Mouse (Mus musculus): ENCODE measurements around the gene Top2b. TPM values are rescaled to one million over a fixed set of nuclear protein-coding genes. Genes with fewer than 3 reads are reported as not detected.

The Top2b gene
- total RNA-seq (2012; rRNA removed) (30.5 and 32.4 TPM in 2 replicates), total RNA-seq (2014; rRNA removed) (62.4 and 67.4 TPM in 2 replicates), polyA plus RNA-seq (2012; ENCODE audit: insufficient read length, low read depth) (74.0 and 77.9 TPM in 2 replicates)

DNA sequence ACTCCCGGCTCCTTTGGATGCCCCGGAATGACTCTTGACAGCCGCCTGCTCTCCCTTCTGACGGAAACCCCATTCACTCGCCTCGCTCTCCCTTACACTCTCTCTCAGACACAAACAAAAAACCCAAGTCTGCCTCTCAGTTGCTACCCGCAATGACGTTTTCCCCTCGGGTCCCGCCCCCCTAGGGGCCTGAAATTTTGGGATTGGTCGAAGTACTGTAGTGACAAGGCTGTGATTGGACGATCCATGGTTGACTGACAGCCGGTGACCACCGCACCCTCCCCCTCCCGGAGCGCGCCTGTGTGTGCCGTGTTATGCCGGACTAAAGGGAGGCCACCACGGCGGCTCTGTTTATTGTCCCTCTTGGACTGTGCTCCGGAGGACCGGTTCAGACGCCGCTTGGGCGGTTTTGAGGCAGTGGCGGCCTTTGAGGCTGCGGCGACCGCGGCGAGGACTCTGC lies at the start of gene Top2b:
Gene Top2b (plus strand): TSS at position 302 of the 460 bp plus-strand sequence.
- H3K79me2 ChIP-seq (replicated peaks; ENCODE audit: control insufficient read depth, extremely low read depth, insufficient read depth, poor library complexity, severe bottlenecking): peaks cover 24% of the 10 kb centered on the region
- H3K36me3 ChIP-seq (replicated peaks in 1 of 2; ENCODE audit: control insufficient read depth in 1 of 2, insufficient read depth in 1 of 2, low read length in 1 of 2): peaks cover 0 to 5% of the 10 kb centered on the region in 2 experiments
- in situ Hi-C loops (cut with MboI; ENCODE audit: low pct_ligation_motif_present, low pct_unique_long_range_greater_than_20kb, low sequenced_read_pairs) (loop anchor here (5.0 to 10.0 kb wide), 2 partner anchors 63 to 120 kb away; partner anchors contain the start of genes Ngly1 and Oxsm), dilution Hi-C loops (cut with MboI; ENCODE audit: extremely low pct_ligation_motif_present, extremely low pct_unique_long_range_greater_than_20kb, low sequenced_read_pairs) (no loop called here)
- peak within 1 kb of the TSS; percentile 82 for H3K4me2 ChIP-seq (ENCODE audit: insufficient read depth, low read depth, poor library complexity, severe bottlenecking)
- peaks cover 0 to 19% of the 10 kb centered on the region in 2 experiments; a peak in 2 of 4 replicates for H3K4me1 ChIP-seq (ENCODE audit: control insufficient read depth in 1 of 2, insufficient read depth in 2 of 2)
- DNase-seq (ENCODE audit: extremely low read depth): peak; percentile 98
- H3K27me3 ChIP-seq (replicated peaks): no peaks in the 10 kb centered on the region
- peak within 1 kb of the TSS; percentile 65 for H3K27ac ChIP-seq (ENCODE audit: insufficient read depth, low read depth)
- peak within 1 kb of the TSS; percentile 88 for H3K9ac ChIP-seq (ENCODE audit: insufficient read depth, low read depth)
- TF ChIP-seq RAD21 (IDR thresholded peaks at IDR 0.05; ENCODE audit: low read depth, low read length) (no peak), TCF12 (IDR thresholded peaks at IDR 0.05; ENCODE audit: low read depth, low read length) (peak; percentile 42; the same call in 1 of the 2 replicates), ZC3H11A (IDR thresholded peaks at IDR 0.05; ENCODE audit: low read depth, low read length) (no peak), USF1 (IDR thresholded peaks at IDR 0.05; ENCODE audit: low read depth, low read length) (no peak), TBP (conservative IDR thresholded peaks at IDR 0.05; ENCODE audit: low read depth, low read length) (peak; percentile 67; the same call in 1 of the 2 replicates), USF2 (conservative IDR thresholded peaks at IDR 0.05; ENCODE audit: low read depth, low read length) (no peak), NRF1 (IDR thresholded peaks at IDR 0.05; ENCODE audit: low read depth, low read length) (peak; percentile 56), GABPA (IDR thresholded peaks at IDR 0.05; ENCODE audit: insufficient replicate concordance, low read depth, low read length) (no peak), MEF2A (IDR thresholded peaks at IDR 0.05; ENCODE audit: borderline replicate concordance, low read depth, low read length) (no peak), SMC3 (IDR thresholded peaks at IDR 0.05; ENCODE audit: low read depth, low read length) (no peak), MXI1 (IDR thresholded peaks at IDR 0.05; ENCODE audit: low read depth, low read length) (peak; percentile 28; the same call in 1 of the 2 replicates), ZMIZ1 (IDR thresholded peaks at IDR 0.05; ENCODE audit: low read depth, low read length) (peak; percentile 67; the same call in 1 of the 2 replicates), EP300 (IDR thresholded peaks at IDR 0.05; ENCODE audit: low read length) (no peak), CTCF (conservative IDR thresholded peaks at IDR 0.05 in 1 of 2, IDR thresholded peaks at IDR 0.05 in 1 of 2; ENCODE audit: low read depth in 2 of 2, low read length in 2 of 2) (no peak), ETS1 (conservative IDR thresholded peaks at IDR 0.05; ENCODE audit: low read depth, low read length) (peak; percentile 29; the same call in 1 of the 2 replicates), NELFE (IDR thresholded peaks at IDR 0.05; ENCODE audit: low read depth, low read length) (0 out of 2 replicates have a peak, but pooled peaks have one; percentile 45), CHD2 (IDR thresholded peaks at IDR 0.05; ENCODE audit: low read length) (peak; percentile 98), SIN3A (IDR thresholded peaks at IDR 0.05; ENCODE audit: low read length) (peak; percentile 75), UBTF (IDR thresholded peaks at IDR 0.05; ENCODE audit: low read depth, low read length) (no peak), BHLHE40 (IDR thresholded peaks at IDR 0.05; ENCODE audit: low read depth, low read length) (peak; percentile 53), KAT2A (IDR thresholded peaks at IDR 0.05; ENCODE audit: insufficient replicate concordance, low read length) (no peak), RCOR1 (conservative IDR thresholded peaks at IDR 0.05; ENCODE audit: low read depth, low read length) (no peak), ZKSCAN1 (IDR thresholded peaks at IDR 0.05; ENCODE audit: borderline replicate concordance, low read depth, low read length) (no peak), ZNF384 (IDR thresholded peaks at IDR 0.05; ENCODE audit: low read depth, low read length) (peak; percentile 39; the same call in 1 of the 2 replicates), PAX5 (IDR thresholded peaks at IDR 0.05; ENCODE audit: low read length) (no peak), HCFC1 (IDR thresholded peaks at IDR 0.05; ENCODE audit: low read depth, low read length) (peak; percentile 40), ELF1 (IDR thresholded peaks at IDR 0.05; ENCODE audit: low read depth, low read length) (no peak; the same call in 1 of the 2 replicates), CHD1 (IDR thresholded peaks at IDR 0.05; ENCODE audit: low read depth, low read length) (no peak), E2F4 (IDR thresholded peaks at IDR 0.05; ENCODE audit: insufficient replicate concordance, low read depth, low read length) (0 out of 2 replicates have a peak, but pooled peaks have one; percentile 14), MYC (IDR thresholded peaks at IDR 0.05; ENCODE audit: low read depth, low read length) (0 out of 2 replicates have a peak, but pooled peaks have one; percentile 35), POLR2AphosphoS2 (IDR thresholded peaks at IDR 0.05; ENCODE audit: low read depth, low read length) (no peak), POLR2A (IDR thresholded peaks at IDR 0.05; ENCODE audit: low read depth, low read length) (peak; percentile 61), JUND (conservative IDR thresholded peaks at IDR 0.05; ENCODE audit: low read depth, low read length) (no peak), MAZ (IDR thresholded peaks at IDR 0.05; ENCODE audit: low read depth, low read length) (peak; percentile 80), JUN (IDR thresholded peaks at IDR 0.05; ENCODE audit: insufficient read depth, low read depth, low read length) (no peak), MAX (IDR thresholded peaks at IDR 0.05; ENCODE audit: low read length) (no peak), IRF4 (IDR thresholded peaks at IDR 0.05; ENCODE audit: low read depth, low read length) (no peak), MAFK (IDR thresholded peaks at IDR 0.05; ENCODE audit: insufficient replicate concordance, low read length) (no peak)
- H3K4me3 ChIP-seq (replicated peaks in 1 of 3; ENCODE audit: low read depth in 2 of 3, low read length in 2 of 3, poor library complexity in 1 of 3): peak within 1 kb of the TSS; percentile 87 to 97 (median 91)
- no peaks in the 10 kb centered on the region for H3K9me3 ChIP-seq (replicated peaks; ENCODE audit: low read length)
